Mouse (Mus musculus): ENCODE results near the gene Vamp4.

DNA sequence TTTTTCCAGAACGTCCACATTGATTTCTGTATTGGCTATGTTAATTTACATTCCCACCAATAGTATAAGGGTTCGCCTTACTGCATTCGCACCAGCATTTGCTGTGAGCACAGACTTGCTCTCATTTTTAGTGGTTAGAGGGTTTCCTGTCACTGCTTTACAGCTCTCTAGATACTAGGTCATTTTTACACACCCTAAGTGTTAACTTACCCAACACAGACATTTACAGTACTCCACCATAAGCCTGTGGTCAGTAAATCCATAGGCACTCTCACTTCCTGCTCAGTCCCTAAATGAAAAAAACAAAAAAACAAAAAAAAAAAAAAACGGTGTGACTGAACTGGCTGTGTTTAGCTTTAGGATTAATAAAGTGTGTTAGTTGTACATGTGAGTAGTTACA is 16.0 kb downstream of the Vamp4 start:
- no peak for TF ChIP-seq CTCF (IDR thresholded peaks at IDR 0.05; ENCODE audit: borderline replicate concordance, insufficient read depth, low read depth, low read length)
- TF ChIP-seq POLR2A (IDR thresholded peaks at IDR 0.05; ENCODE audit: borderline replicate concordance, insufficient read depth, low read length): no peak

Data from cerebellum, adult 2 months (tissue).